Mouse (Mus musculus): ENCODE results near the gene Mrpl4.

GRCm38 (mm10) chr9:21051578-21051977, 49.0 kb downstream of the Mrpl4 start:
- TF ChIP-seq POLR2A (IDR thresholded peaks at IDR 0.05; ENCODE audit: extremely low read depth, insufficient read depth, low read length) (no peak), CTCF (IDR thresholded peaks at IDR 0.05; ENCODE audit: extremely low read depth, insufficient read depth, low read length) (no peak)

Data from cortical plate, adult 2 months (tissue).